Mouse (Mus musculus): ENCODE data around the gene Mast4. TPM values are rescaled to one million over a fixed set of nuclear protein-coding genes. Genes with fewer than 3 reads are reported as not detected.

The Mast4 gene
- polyA plus RNA-seq, 1 experiment from 2014 or later: 2.5 TPM

GRCm38 (mm10) chr13:103302077-103302476 is 32.2 kb downstream of the Mast4 start:
- no peak overlapping the region for H3K27ac ChIP-seq (ENCODE audit: low read length)
- WGBS (ENCODE audit: insufficient replicate concordance): 77% methylated on average over 2 of the region's 2 CpGs
- no peak overlapping the region for H3K9ac ChIP-seq (ENCODE audit: low read depth, low read length)

GRCm38 (mm10) chr13:103294424-103294823 is 39.9 kb downstream of the Mast4 start:
- WGBS (ENCODE audit: insufficient replicate concordance): 75% methylated on average over 13 of the region's 13 CpGs
- Histone ChIP-seq H3K27me3 (ENCODE audit: control insufficient read depth, insufficient read depth, low read depth, low read length) (no peaks in the 10 kb centered on the region), H3K9ac (ENCODE audit: low read depth, low read length) (no peak overlapping the region), H3K4me2 (ENCODE audit: low read depth, low read length) (no peak overlapping the region), H3K36me3 (ENCODE audit: control insufficient read depth, insufficient read depth) (no peaks in the 10 kb centered on the region), H3K9me3 (replicated peaks; ENCODE audit: control insufficient read depth, low read length) (no peaks in the 10 kb centered on the region), H3K4me1 (ENCODE audit: control insufficient read depth, low read depth, low read length) (no peaks in the 10 kb centered on the region), H3K4me3 (ENCODE audit: low read depth, low read length) (no peak overlapping the region), H3K27ac (ENCODE audit: low read length) (no peak overlapping the region)
- ATAC-seq (ENCODE audit: low read depth): no peak

More at GRCm38 (mm10) chr13:103302077-103302476, 32.2 kb downstream of the Mast4 start:
- Histone ChIP-seq H3K4me3 (ENCODE audit: low read depth, low read length) (no peak overlapping the region), H3K9me3 (replicated peaks; ENCODE audit: control insufficient read depth, low read length) (no peaks in the 10 kb centered on the region), H3K27me3 (ENCODE audit: control insufficient read depth, insufficient read depth, low read depth, low read length) (no peaks in the 10 kb centered on the region), H3K4me1 (ENCODE audit: control insufficient read depth, low read depth, low read length) (no peaks in the 10 kb centered on the region), H3K36me3 (ENCODE audit: control insufficient read depth, insufficient read depth) (no peaks in the 10 kb centered on the region), H3K4me2 (ENCODE audit: low read depth, low read length) (no peak overlapping the region)
- ATAC-seq (ENCODE audit: low read depth): no peak

GRCm38 (mm10) chr13:103293121-103293520 is 41.2 kb downstream of the Mast4 start:
- Histone ChIP-seq H3K36me3 (ENCODE audit: control insufficient read depth, insufficient read depth) (no peaks in the 10 kb centered on the region), H3K4me1 (ENCODE audit: control insufficient read depth, low read depth, low read length) (no peaks in the 10 kb centered on the region), H3K27ac (ENCODE audit: low read length) (no peak overlapping the region), H3K4me2 (ENCODE audit: low read depth, low read length) (no peak overlapping the region), H3K4me3 (ENCODE audit: low read depth, low read length) (no peak overlapping the region), H3K9me3 (replicated peaks; ENCODE audit: control insufficient read depth, low read length) (no peaks in the 10 kb centered on the region), H3K9ac (ENCODE audit: low read depth, low read length) (no peak overlapping the region), H3K27me3 (ENCODE audit: control insufficient read depth, insufficient read depth, low read depth, low read length) (no peaks in the 10 kb centered on the region)
- ATAC-seq (ENCODE audit: low read depth): no peak
- 63% methylated on average over 1 of the region's 1 CpGs for WGBS (ENCODE audit: insufficient replicate concordance)

GRCm38 (mm10) chr13:103291098-103291497 is 43.2 kb downstream of the Mast4 start:
- H3K9ac ChIP-seq (ENCODE audit: low read depth, low read length): no peak overlapping the region
- H3K4me1 ChIP-seq (ENCODE audit: control insufficient read depth, low read depth, low read length): no peaks in the 10 kb centered on the region
- no peaks in the 10 kb centered on the region for H3K27me3 ChIP-seq (ENCODE audit: control insufficient read depth, insufficient read depth, low read depth, low read length)
- no peak for ATAC-seq (ENCODE audit: low read depth)
- H3K27ac ChIP-seq (ENCODE audit: low read length): no peak overlapping the region
- H3K36me3 ChIP-seq (ENCODE audit: control insufficient read depth, insufficient read depth): no peaks in the 10 kb centered on the region
- no peaks in the 10 kb centered on the region for H3K9me3 ChIP-seq (replicated peaks; ENCODE audit: control insufficient read depth, low read length)
- no peak overlapping the region for H3K4me2 ChIP-seq (ENCODE audit: low read depth, low read length)
- 56% methylated on average over 4 of the region's 4 CpGs for WGBS (ENCODE audit: insufficient replicate concordance)
- H3K4me3 ChIP-seq (ENCODE audit: low read depth, low read length): no peak overlapping the region

GRCm38 (mm10) chr13:103285821-103286220 is 48.5 kb downstream of the Mast4 start:
- Histone ChIP-seq H3K27ac (ENCODE audit: low read length) (no peak overlapping the region), H3K4me2 (ENCODE audit: low read depth, low read length) (no peak overlapping the region), H3K27me3 (ENCODE audit: control insufficient read depth, insufficient read depth, low read depth, low read length) (no peaks in the 10 kb centered on the region), H3K4me1 (ENCODE audit: control insufficient read depth, low read depth, low read length) (no peaks in the 10 kb centered on the region), H3K9ac (ENCODE audit: low read depth, low read length) (no peak overlapping the region), H3K4me3 (ENCODE audit: low read depth, low read length) (no peak overlapping the region), H3K9me3 (replicated peaks; ENCODE audit: control insufficient read depth, low read length) (no peaks in the 10 kb centered on the region), H3K36me3 (ENCODE audit: control insufficient read depth, insufficient read depth) (no peaks in the 10 kb centered on the region)
- WGBS (ENCODE audit: insufficient replicate concordance): 72% methylated on average over 5 of the region's 5 CpGs
- no peak for ATAC-seq (ENCODE audit: low read depth)

GRCm38 (mm10) chr13:103285036-103285435 is 49.3 kb downstream of the Mast4 start:
- 62% methylated on average over 7 of the region's 7 CpGs for WGBS (ENCODE audit: insufficient replicate concordance)
- Histone ChIP-seq H3K4me2 (ENCODE audit: low read depth, low read length) (no peak overlapping the region), H3K27ac (ENCODE audit: low read length) (no peak overlapping the region), H3K4me3 (ENCODE audit: low read depth, low read length) (no peak overlapping the region), H3K27me3 (ENCODE audit: control insufficient read depth, insufficient read depth, low read depth, low read length) (no peaks in the 10 kb centered on the region), H3K9me3 (replicated peaks; ENCODE audit: control insufficient read depth, low read length) (no peaks in the 10 kb centered on the region), H3K36me3 (ENCODE audit: control insufficient read depth, insufficient read depth) (no peaks in the 10 kb centered on the region), H3K9ac (ENCODE audit: low read depth, low read length) (no peak overlapping the region), H3K4me1 (ENCODE audit: control insufficient read depth, low read depth, low read length) (no peaks in the 10 kb centered on the region)
- ATAC-seq (ENCODE audit: low read depth): no peak

GRCm38 (mm10) chr13:103270856-103271391 is 63.4 kb downstream of the Mast4 start:
- Histone ChIP-seq H3K4me3 (ENCODE audit: low read depth, low read length) (no peak overlapping the region), H3K36me3 (ENCODE audit: control insufficient read depth, insufficient read depth) (no peaks in the 10 kb centered on the region), H3K27ac (ENCODE audit: low read length) (no peak overlapping the region), H3K4me2 (ENCODE audit: low read depth, low read length) (no peak overlapping the region), H3K27me3 (ENCODE audit: control insufficient read depth, insufficient read depth, low read depth, low read length) (no peaks in the 10 kb centered on the region), H3K9ac (ENCODE audit: low read depth, low read length) (no peak overlapping the region), H3K9me3 (replicated peaks; ENCODE audit: control insufficient read depth, low read length) (no peaks in the 10 kb centered on the region), H3K4me1 (ENCODE audit: control insufficient read depth, low read depth, low read length) (no peaks in the 10 kb centered on the region)
- ATAC-seq (ENCODE audit: low read depth): no peak
- 58% methylated on average over 9 of the region's 9 CpGs for WGBS (ENCODE audit: insufficient replicate concordance)

- Histone ChIP-seq H3K9ac (ENCODE audit: low read depth, low read length) (no peak overlapping the region), H3K4me2 (ENCODE audit: low read depth, low read length) (no peak overlapping the region), H3K4me1 (ENCODE audit: control insufficient read depth, low read depth, low read length) (no peaks in the 10 kb centered on the region), H3K9me3 (replicated peaks; ENCODE audit: control insufficient read depth, low read length) (no peaks in the 10 kb centered on the region), H3K4me3 (ENCODE audit: low read depth, low read length) (no peak overlapping the region), H3K27me3 (ENCODE audit: control insufficient read depth, insufficient read depth, low read depth, low read length) (no peaks in the 10 kb centered on the region), H3K36me3 (ENCODE audit: control insufficient read depth, insufficient read depth) (no peaks in the 10 kb centered on the region), H3K27ac (ENCODE audit: low read length) (no peak overlapping the region)
- ATAC-seq (ENCODE audit: low read depth): no peak
- WGBS (ENCODE audit: insufficient replicate concordance): 66% methylated on average over 3 of the region's 3 CpGs
Observed at GRCm38 (mm10) chr13:103262707-103263106, 71.6 kb downstream of the Mast4 start.

GRCm38 (mm10) chr13:103262061-103262460 is 72.2 kb downstream of the Mast4 start:
- no peak overlapping the region for H3K4me3 ChIP-seq (ENCODE audit: low read depth, low read length)
- ATAC-seq (ENCODE audit: low read depth): no peak
- H3K27ac ChIP-seq (ENCODE audit: low read length): no peak overlapping the region
- H3K9ac ChIP-seq (ENCODE audit: low read depth, low read length): no peak overlapping the region
- no peaks in the 10 kb centered on the region for H3K27me3 ChIP-seq (ENCODE audit: control insufficient read depth, insufficient read depth, low read depth, low read length)
- H3K4me1 ChIP-seq (ENCODE audit: control insufficient read depth, low read depth, low read length): no peaks in the 10 kb centered on the region
- H3K4me2 ChIP-seq (ENCODE audit: low read depth, low read length): no peak overlapping the region
- H3K36me3 ChIP-seq (ENCODE audit: control insufficient read depth, insufficient read depth): no peaks in the 10 kb centered on the region
- WGBS (ENCODE audit: insufficient replicate concordance): 66% methylated on average over 3 of the region's 3 CpGs
- no peaks in the 10 kb centered on the region for H3K9me3 ChIP-seq (replicated peaks; ENCODE audit: control insufficient read depth, low read length)
